Mouse (Mus musculus) layer of hippocampus, postnatal 14 days (tissue): ENCODE results near the gene Relch. TPM values are rescaled to one million over a fixed set of nuclear protein-coding genes. Genes with fewer than 3 reads are reported as not detected.

ENCODE experiments used
- DNase-seq, 2 experiments: peaks; one replicate each; pipeline ENCODE4 v3.0.0; 2021 to 2022; ENCODE audit warnings: low spot score in 2 of 2, mixed read lengths in 1 of 2
- total RNA-seq, 2 experiments: library from RNA; stranded (reverse); gene quantifications; 2 replicates each; pipeline ENCODE4 v1.2.3; 2021

The Relch gene
- total RNA-seq, 2 experiments from 2014 or later, result 102 to 107 TPM

DNA sequence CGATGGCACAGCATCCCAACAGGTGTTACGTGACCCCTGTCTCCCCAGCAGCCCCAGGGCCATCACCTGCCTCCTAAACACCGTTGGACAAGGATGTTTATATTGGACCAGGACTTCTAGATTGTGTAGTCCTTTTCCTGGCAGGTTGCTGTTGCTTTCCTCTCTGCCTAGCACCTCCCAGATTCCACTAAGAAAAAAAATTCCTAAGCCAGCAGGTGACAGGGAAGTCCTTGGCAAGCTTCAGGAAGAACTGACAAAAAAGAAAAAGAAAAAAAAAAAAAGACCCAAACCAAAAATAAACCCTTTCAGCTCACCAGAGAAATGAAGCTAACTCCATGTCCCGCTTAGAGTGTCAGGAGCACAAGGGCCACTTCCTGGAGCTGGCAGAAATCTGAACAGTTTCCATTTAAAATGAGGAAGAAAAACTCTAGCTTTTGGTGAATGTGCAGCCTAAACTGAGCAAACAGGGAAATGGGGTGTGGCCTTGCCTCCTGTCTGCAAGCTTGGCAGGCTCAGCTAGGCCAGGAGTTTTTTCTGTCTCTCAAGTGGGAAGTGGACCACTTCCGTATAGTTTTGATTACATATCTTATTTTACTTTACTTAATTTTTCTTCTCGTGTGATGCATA is 123.2 kb downstream of the Relch start:
- no peak for DNase-seq

- DNase-seq, result no peak
Observed at GRCm38 (mm10) chr1:105790103-105790502, 126.4 kb downstream of the Relch start.

GRCm38 (mm10) chr1:105794670-105795069 is 131.0 kb downstream of the Relch start:
- DNase-seq, result no peak

- no peak for DNase-seq
Observed at GRCm38 (mm10) chr1:105795705-105796104, 132.0 kb downstream of the Relch start.

- DNase-seq, result no peak
Observed at GRCm38 (mm10) chr1:105800570-105800969, 136.9 kb downstream of the Relch start.

- no peak for DNase-seq
Observed at GRCm38 (mm10) chr1:105801252-105801651, 137.6 kb downstream of the Relch start.

GRCm38 (mm10) chr1:105802941-105803340 is 139.3 kb downstream of the Relch start:
- no peak for DNase-seq

DNA sequence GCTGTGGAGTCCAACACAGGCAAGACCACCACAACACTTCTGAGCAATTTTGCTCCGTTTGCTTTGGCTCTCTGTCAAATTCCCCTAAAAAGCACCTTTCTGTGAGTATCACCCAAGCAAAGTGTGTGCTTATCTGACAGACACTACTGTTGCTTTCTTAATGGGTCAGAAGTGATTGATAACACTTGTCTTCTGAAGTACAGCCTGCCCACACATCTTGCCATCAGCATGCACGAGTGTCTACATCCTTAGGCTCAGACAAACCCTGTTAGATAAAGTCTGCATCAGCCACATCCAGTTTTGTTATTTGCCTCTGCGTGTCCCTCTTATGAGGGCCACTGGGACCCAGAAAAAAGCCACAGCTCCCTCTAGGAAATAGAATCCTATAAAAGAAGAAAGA is 140.6 kb downstream of the Relch start:
- DNase-seq, result no peak

Other genes with a start within 250 kb of the Relch start
- 10 to 100 TPM; 16.3 to 22.8 TPM for gene Pign, start 184 bp upstream of the Relch start, total RNA-seq
- gene Tnfrsf11a, start 116.9 kb downstream of the Relch start, total RNA-seq, result 1 to 10 TPM; 3.2 TPM